Mouse (Mus musculus) MEL (cell line): ENCODE measurements around the gene Cbl.

Experiments
- CTCF ChIP-seq, 3 experiments: IDR thresholded peaks in 2 of 3; conservative IDR thresholded peaks in 1 of 3; 2 replicates each; pipeline ENCODE4 v1.5.1; 2011 to 2012; ENCODE audit warnings: low read length in 3 of 3, low read depth in 2 of 3, mild to moderate bottlenecking in 2 of 3, improper control_type of control experiment in 1 of 3, inconsistent platforms in 1 of 3, mixed read lengths in 1 of 3, moderate library complexity in 1 of 3; ENCODE audit not compliant: control insufficient read depth in 1 of 3, insufficient read depth in 1 of 3, poor library complexity in 1 of 3, severe bottlenecking in 1 of 3
- EP300 ChIP-seq, 2 experiments: IDR thresholded peaks; 2 replicates each; pipeline ENCODE4 v1.6.1; 2011; ENCODE audit warnings: improper control_type of control experiment in 2 of 2, low read length in 2 of 2, low read depth in 1 of 2, mild to moderate bottlenecking in 1 of 2
- ETS1 ChIP-seq: IDR thresholded peaks from 2 replicates; pipeline ENCODE4 v1.6.1; 2012; ENCODE audit warnings: low read depth, mild to moderate bottlenecking, inconsistent platforms, low read length, improper control_type of control experiment, moderate library complexity
- MAX ChIP-seq: IDR thresholded peaks from 2 replicates; pipeline ENCODE4 v1.6.1; 2011; ENCODE audit warnings: low read length, improper control_type of control experiment
- POLR2A ChIP-seq, 2 experiments: IDR thresholded peaks; 2 replicates each; pipeline ENCODE4 v1.6.1; 2011 to 2012; ENCODE audit warnings: low read length in 2 of 2, mild to moderate bottlenecking in 2 of 2, control low read depth in 1 of 2, improper control_type of control experiment in 1 of 2, low read depth in 1 of 2, moderate library complexity in 1 of 2; ENCODE audit not compliant: control insufficient read depth in 1 of 2, insufficient read depth in 1 of 2, poor library complexity in 1 of 2

- TF ChIP-seq ETS1 (no peak), EP300 (IDR thresholded peaks at IDR 0.05; ENCODE audit: low read depth in 1 of 2, low read length in 2 of 2) (no peak), POLR2A (IDR thresholded peaks at IDR 0.05; ENCODE audit: control insufficient read depth in 1 of 2, insufficient read depth in 1 of 2, low read depth in 1 of 2, low read length in 2 of 2, poor library complexity in 1 of 2) (no peak), CTCF (IDR thresholded peaks at IDR 0.05 in 2 of 3, conservative IDR thresholded peaks at IDR 0.05 in 1 of 3; ENCODE audit: control insufficient read depth in 1 of 3, insufficient read depth in 1 of 3, low read depth in 2 of 3, low read length in 3 of 3, poor library complexity in 1 of 3, severe bottlenecking in 1 of 3) (peak; percentile 67 to 73 (median 69)), MAX (no peak)
Measured at GRCm38 (mm10) chr9:44124317-44124716, 109.5 kb downstream of the Cbl start.
